Mouse (Mus musculus) stomach, postnatal 0 days (tissue): ENCODE results near the gene Hist1h1t. TPM values are rescaled to one million over a fixed set of nuclear protein-coding genes. Genes with fewer than 3 reads are reported as not detected.

ENCODE experiments used
- ATAC-seq: fragments of 200-750 bp; cut with Nextera tagmentation; 2 replicates; pipeline ENCODE4 v1.8.0; 2017; ENCODE audit not compliant: low FRiP score, low TSS enrichment
- DNase-seq: peaks from one replicate; pipeline ENCODE4 v3.0.0-alpha.2; 2016; ENCODE audit warnings: low spot score
- H3K27ac ChIP-seq: fragments of 300-500 bp; sonication (generic); replicated peaks from 2 replicates; pipeline ENCODE4 v1.5.1; 2014; ENCODE audit warnings: mild to moderate bottlenecking, control low read depth
- H3K27me3 ChIP-seq: fragments of 300-500 bp; sonication (generic); 2 replicates; pipeline ENCODE4 v1.6.1; 2014; ENCODE audit warnings: low read length; ENCODE audit not compliant: control insufficient read depth, insufficient read depth
- H3K36me3 ChIP-seq: fragments of 300-500 bp; sonication (generic); 2 replicates; pipeline ENCODE4 v1.6.1; 2014; ENCODE audit warnings: low read length, mixed read lengths; ENCODE audit not compliant: control insufficient read depth, insufficient read depth
- H3K4me1 ChIP-seq: fragments of 300-500 bp; sonication (generic); replicated peaks from 2 replicates; pipeline ENCODE4 v1.6.1; 2014; ENCODE audit warnings: antibody characterized with exemption; ENCODE audit not compliant: control insufficient read depth, insufficient read depth
- H3K4me2 ChIP-seq: fragments of 300-500 bp; sonication (generic); replicated peaks from 2 replicates; pipeline ENCODE4 v1.6.1; 2014; ENCODE audit warnings: low read depth, mild to moderate bottlenecking, control low read depth, moderate library complexity
- H3K4me3 ChIP-seq: fragments of 300-500 bp; sonication (generic); 2 replicates; pipeline ENCODE4 v1.5.1; 2014; ENCODE audit warnings: low read depth, low read length, control low read depth
- H3K9ac ChIP-seq: fragments of 300-500 bp; sonication (generic); 2 replicates; pipeline ENCODE4 v1.6.1; 2014; ENCODE audit warnings: mild to moderate bottlenecking, low read length, control low read depth, mixed read lengths
- H3K9me3 ChIP-seq: fragments of 300-500 bp; sonication (generic); 2 replicates; pipeline ENCODE4 v1.6.1; 2016; ENCODE audit warnings: low read length; ENCODE audit not compliant: control insufficient read depth
- CTCF ChIP-seq: IDR thresholded peaks from 2 replicates; pipeline ENCODE4 v1.5.1; 2016; ENCODE audit warnings: antibody characterized with exemption, low read depth, mild to moderate bottlenecking, moderate library complexity
- EP300 ChIP-seq: optimal IDR thresholded peaks from 2 replicates; pipeline ENCODE3; 2016; ENCODE audit warnings: antibody characterized with exemption
- WGBS: fragments of 180-500 bp; shearing (Covaris S2); extraction: QIAGEN DNeasy Blood & Tissue Kit; methylation state at CpG from one replicate; pipeline ENCODE4 v1.1.7; 2014; 5-methylcytosine and 5-hydroxymethylcytosine counted together
- polyA plus RNA-seq: library from polyadenylated mRNA; unstranded; fragments of >200 nt; fragmentation: Nextera tagmentation; extraction: Ambion mirVana; gene quantifications from 2 replicates; pipeline ENCODE4 v1.2.1, GENCODE M21; 2015

Hist1h1t gene
- polyA plus RNA-seq, 1 experiment from 2014 or later, result not detected

DNA sequence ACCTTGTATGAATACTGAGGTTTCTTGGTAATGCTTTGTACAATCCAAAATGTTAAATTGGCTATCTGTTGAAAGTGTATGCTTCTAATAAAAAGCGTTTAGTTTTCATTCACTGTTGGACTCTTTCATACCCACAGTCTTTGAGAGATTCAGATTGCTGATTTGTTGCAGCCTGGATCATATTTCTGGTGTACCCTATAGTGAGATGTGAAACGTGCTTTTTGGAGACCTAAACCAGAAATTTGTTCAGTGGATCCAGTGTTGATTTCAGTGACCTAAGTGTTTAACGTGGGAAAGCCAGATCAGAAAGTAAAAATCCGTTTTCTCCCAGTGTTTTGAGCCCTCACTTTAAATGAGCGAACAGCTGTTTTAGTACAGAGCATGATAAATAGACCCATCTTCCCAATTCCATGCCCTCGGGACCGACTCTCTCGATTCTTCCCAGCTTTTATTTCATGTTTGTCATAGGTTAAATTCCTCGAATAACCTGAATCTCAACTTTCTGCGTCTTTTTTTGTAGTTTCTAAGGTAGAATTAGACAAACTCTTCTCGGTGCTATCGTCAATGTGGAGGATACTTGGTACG lies 44.7 kb downstream of the Hist1h1t start:
- H3K27ac ChIP-seq, result peak overlapping the region; percentile 96
- no peaks in the 10 kb centered on the region for H3K36me3 ChIP-seq
- H3K9me3 ChIP-seq, result no peaks in the 10 kb centered on the region
- H3K4me1 ChIP-seq, result no peaks in the 10 kb centered on the region
- peak overlapping the region; percentile 84 for H3K4me2 ChIP-seq
- H3K9ac ChIP-seq, result peak overlapping the region; percentile 88
- H3K27me3 ChIP-seq, result no peaks in the 10 kb centered on the region
- TF ChIP-seq EP300, result no peak
- no peak for TF ChIP-seq CTCF
- ATAC-seq (no peak), DNase-seq (no peak)
- peak overlapping the region; percentile 55 for H3K4me3 ChIP-seq
- 14% methylated on average over 13 of the region's 13 CpGs for WGBS

DNA sequence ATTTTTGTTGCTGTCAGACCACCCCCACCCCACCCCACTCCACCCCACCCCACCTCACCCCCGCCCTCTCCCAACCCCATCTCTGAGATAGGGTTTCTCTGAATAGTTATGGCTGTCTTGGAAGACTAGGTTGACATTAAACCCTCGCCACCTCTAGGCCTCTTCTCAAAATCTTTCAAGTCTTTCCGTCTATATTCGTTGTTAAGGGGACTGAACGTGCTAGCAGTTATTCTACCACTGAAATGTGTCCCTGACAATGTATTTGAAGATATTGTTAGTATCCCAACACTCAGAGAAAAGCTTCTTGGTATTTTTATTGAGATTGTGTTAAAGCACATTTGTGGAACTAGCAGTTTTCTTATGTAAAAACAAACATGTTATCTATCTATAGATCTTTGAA lies 45.3 kb downstream of the Hist1h1t start:
- DNase-seq, result no peak
- Histone ChIP-seq H3K27me3 (no peaks in the 10 kb centered on the region), H3K36me3 (no peaks in the 10 kb centered on the region), H3K4me2 (peak overlapping the region; percentile 84; the same call in 1 of the 2 replicates), H3K9ac (no peak overlapping the region), H3K9me3 (no peaks in the 10 kb centered on the region), H3K4me1 (no peaks in the 10 kb centered on the region), H3K27ac (no peak overlapping the region), H3K4me3 (no peak overlapping the region)
- TF ChIP-seq CTCF (no peak), EP300 (no peak)
- 46% methylated on average over 5 of the region's 5 CpGs for WGBS
- ATAC-seq, result no peak

DNA sequence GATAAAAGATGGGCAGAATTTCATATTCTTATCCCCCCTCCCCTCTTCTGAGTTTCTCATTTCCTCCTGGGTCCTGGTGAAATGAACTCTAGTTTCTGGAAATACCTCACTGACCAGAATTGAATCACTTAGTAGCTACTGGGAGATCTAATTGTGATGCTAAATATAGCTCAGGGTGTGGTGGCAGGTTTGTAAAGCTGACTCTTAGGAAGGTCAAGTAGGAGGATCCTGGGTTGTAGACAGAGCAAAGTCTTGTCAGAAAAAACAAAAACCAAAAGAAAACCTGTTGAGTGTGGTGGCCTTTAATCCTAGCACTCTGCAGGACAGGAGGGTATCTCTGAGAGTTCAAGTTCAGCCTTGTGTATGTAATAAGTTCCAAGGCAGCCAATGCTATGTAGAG lies 46.4 kb downstream of the Hist1h1t start:
- Histone ChIP-seq H3K4me3 (no peak overlapping the region), H3K9ac (no peak overlapping the region), H3K36me3 (no peaks in the 10 kb centered on the region), H3K4me2 (no peak overlapping the region), H3K9me3 (no peaks in the 10 kb centered on the region), H3K27me3 (no peaks in the 10 kb centered on the region), H3K4me1 (no peaks in the 10 kb centered on the region), H3K27ac (no peak overlapping the region)
- TF ChIP-seq CTCF, result no peak
- TF ChIP-seq EP300, result no peak
- no peak for DNase-seq
- no peak for ATAC-seq

DNA sequence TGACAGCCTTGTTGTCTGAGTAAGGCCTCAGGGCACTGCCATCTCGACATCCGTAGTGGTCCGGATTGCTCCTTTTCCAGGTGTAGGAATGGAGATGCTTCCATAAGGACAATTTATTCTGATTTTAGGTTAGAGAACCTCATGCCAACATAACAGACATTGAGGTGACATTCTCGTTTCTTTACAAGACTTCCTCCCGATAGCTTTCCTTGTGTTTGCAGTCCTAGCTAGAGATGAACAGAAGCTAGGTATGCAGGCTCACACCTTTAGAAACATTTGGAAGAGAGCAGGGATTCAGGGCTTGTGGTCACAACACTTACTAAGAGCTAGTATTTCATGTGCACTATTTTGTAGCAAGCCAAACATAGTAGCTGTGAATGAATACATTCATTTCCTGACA lies 47.6 kb downstream of the Hist1h1t start:
- WGBS, result 78% methylated on average over 5 of the region's 5 CpGs

DNA sequence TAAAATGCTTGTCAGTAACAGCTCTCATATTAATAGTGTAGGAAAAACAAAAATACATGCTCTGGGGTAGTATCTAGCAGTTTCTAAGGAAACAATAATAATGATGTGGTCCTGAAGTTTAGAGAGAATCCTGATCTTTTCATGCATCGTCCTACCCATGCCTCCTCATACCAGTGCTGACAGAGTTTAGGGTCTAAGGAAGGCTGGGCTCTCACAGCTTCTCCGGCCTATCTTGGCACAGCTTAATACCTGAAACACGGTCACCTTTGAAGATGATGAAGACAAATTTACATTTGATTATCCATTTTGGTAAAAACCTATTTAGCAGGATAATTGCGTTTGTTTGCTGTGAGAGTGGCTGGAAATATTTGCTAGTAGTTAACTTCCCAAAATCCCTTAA lies 48.3 kb downstream of the Hist1h1t start:
- Histone ChIP-seq H3K4me1 (no peaks in the 10 kb centered on the region), H3K27ac (no peak overlapping the region), H3K4me2 (no peak overlapping the region), H3K9me3 (no peaks in the 10 kb centered on the region), H3K36me3 (no peaks in the 10 kb centered on the region), H3K9ac (no peak overlapping the region), H3K4me3 (peak overlapping the region; percentile 33; the same call in 1 of the 2 replicates), H3K27me3 (no peaks in the 10 kb centered on the region)
- WGBS, result 27% methylated on average over 4 of the region's 4 CpGs
- ATAC-seq, result no peak
- TF ChIP-seq CTCF, result no peak
- no peak for TF ChIP-seq EP300
- no peak for DNase-seq

More for the DNA sequence above, 47.6 kb downstream of the Hist1h1t start:
- Histone ChIP-seq H3K27me3 (no peaks in the 10 kb centered on the region), H3K4me1 (no peaks in the 10 kb centered on the region), H3K4me3 (no peak overlapping the region), H3K9ac (no peak overlapping the region), H3K36me3 (no peaks in the 10 kb centered on the region), H3K9me3 (no peaks in the 10 kb centered on the region), H3K27ac (no peak overlapping the region), H3K4me2 (no peak overlapping the region)
- no peak for TF ChIP-seq EP300
- TF ChIP-seq CTCF, result no peak
- DNase-seq, result no peak
- ATAC-seq, result no peak

DNA sequence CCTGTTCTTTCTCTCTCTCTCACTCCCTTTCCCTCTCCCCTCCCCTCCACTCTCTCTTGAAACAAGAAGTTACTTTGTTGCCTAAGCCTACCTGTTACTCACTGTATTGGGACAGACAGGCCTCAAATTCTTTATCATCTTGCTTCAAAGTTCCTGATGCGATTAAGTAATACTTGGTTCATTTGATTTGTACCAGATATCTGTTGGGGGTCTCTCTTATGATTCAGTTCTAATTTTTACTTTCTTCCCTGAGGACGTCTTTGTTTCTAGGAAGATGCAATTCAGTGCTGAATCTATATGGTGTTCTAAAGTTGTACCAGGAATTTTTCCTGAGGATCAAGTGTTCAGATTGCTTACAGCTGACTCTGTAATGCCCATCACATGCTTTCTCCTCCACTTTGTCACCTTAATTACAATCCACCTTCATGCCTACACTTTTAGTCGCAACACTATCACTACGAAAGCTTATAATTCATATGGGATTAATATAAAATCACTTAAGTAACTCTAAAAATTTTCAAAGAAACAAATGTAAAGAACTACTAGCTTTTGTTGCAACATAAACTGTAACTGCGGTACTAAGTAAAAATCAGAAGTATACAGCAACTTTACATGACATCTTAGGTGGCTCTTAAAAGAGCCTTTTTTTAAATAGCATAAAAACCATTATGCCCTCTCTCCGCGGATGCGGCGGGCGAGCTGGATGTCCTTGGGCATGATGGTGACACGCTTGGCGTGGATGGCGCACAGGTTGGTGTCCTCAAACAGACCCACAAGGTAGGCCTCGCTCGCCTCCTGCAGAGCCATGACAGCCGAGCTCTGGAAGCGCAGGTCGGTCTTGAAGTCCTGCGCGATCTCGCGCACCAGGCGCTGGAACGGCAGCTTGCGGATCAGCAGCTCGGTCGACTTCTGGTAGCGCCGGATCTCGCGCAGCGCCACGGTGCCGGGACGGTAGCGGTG lies 49.1 kb downstream of the Hist1h1t start:
- ATAC-seq (no peak), DNase-seq (no peak)
- peak overlapping the region; percentile 62 for H3K4me2 ChIP-seq
- H3K4me3 ChIP-seq, result peak overlapping the region; percentile 33
- no peaks in the 10 kb centered on the region for H3K9me3 ChIP-seq
- H3K9ac ChIP-seq, result peak overlapping the region; percentile 41
- H3K27me3 ChIP-seq, result no peaks in the 10 kb centered on the region
- 1% methylated on average over 13 of the region's 36 CpGs for WGBS
- no peaks in the 10 kb centered on the region for H3K4me1 ChIP-seq
- no peaks in the 10 kb centered on the region for H3K36me3 ChIP-seq
- H3K27ac ChIP-seq, result no peak overlapping the region
- TF ChIP-seq EP300 (no peak), CTCF (no peak)
